Mouse (Mus musculus): ENCODE results near the gene Gabrg3. TPM values are rescaled to one million over a fixed set of nuclear protein-coding genes. Genes with fewer than 3 reads are reported as not detected.

The Gabrg3 gene
- polyA plus RNA-seq, 1 experiment from 2014 or later: 1.3 TPM

DNA sequence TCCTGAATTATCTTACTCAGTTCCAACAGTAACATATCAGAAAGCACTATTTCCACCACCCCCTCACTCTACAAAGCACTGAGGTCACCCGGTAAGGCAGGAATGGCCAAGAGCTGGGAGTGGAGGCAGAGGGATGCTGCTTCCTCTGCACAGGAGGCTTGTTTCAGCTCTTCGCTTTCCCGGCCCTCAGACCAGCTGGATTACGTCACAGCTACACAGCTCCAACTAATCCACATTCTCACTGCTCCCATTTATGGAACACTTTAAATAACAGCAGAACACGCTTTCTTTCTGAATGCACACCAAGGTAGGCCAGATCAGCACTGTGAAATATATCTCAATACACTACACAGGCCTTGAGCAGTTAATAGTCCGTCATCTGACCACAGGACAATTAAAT, 23.2 kb downstream of the Gabrg3 start:
- Histone ChIP-seq H3K4me2 (no peak overlapping the region), H3K9me3 (no peaks in the 10 kb centered on the region), H3K4me1 (no peaks in the 10 kb centered on the region), H3K36me3 (no peaks in the 10 kb centered on the region), H3K27me3 (no peaks in the 10 kb centered on the region), H3K9ac (no peak overlapping the region), H3K4me3 (no peak overlapping the region), H3K27ac (no peak overlapping the region)
- WGBS: 76% methylated on average over 6 of the region's 6 CpGs
- ATAC-seq (ENCODE audit: insufficient number of reproducible peaks, low FRiP score, low TSS enrichment, low read depth): no peak

DNA sequence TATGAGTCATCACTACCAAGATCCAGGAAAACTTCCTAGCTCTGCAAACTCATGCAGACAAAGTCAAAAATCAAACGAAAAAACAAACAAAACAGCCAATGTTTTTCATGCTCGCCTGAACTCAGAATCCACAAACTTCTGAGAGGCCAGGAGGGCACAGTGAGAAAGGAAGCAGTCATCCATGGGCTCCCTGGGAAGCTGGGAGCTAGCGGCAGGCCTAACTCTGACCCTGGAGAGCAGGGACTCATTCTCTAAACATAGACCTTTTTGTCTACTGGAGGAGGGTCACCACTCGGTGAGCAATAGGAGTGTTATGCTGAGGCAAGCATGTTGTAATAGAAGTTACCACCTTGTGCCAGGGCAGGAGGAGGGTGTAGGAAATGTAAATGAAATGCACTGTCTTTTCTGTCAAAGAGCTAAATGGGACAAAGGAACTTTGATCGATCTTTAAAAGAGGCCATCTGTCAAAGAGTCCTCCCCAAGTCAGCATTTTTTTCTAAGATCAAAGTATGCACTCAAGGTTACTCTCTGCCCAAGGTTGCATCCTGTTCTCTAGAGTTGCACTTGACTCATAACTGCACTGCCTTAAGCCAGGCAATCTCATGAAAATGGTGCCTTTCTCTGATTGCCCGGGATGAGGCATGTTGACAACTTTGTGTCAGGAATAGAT, 29.0 kb downstream of the Gabrg3 start:
- 66% methylated on average over 6 of the region's 6 CpGs for WGBS
- no peak overlapping the region for H3K27ac ChIP-seq
- ATAC-seq (ENCODE audit: insufficient number of reproducible peaks, low FRiP score, low TSS enrichment, low read depth): no peak
- H3K27me3 ChIP-seq: no peaks in the 10 kb centered on the region
- no peak overlapping the region for H3K9ac ChIP-seq
- no peak overlapping the region for H3K4me3 ChIP-seq
- H3K9me3 ChIP-seq: no peaks in the 10 kb centered on the region
- H3K4me2 ChIP-seq: no peak overlapping the region
- no peaks in the 10 kb centered on the region for H3K36me3 ChIP-seq
- no peaks in the 10 kb centered on the region for H3K4me1 ChIP-seq

DNA sequence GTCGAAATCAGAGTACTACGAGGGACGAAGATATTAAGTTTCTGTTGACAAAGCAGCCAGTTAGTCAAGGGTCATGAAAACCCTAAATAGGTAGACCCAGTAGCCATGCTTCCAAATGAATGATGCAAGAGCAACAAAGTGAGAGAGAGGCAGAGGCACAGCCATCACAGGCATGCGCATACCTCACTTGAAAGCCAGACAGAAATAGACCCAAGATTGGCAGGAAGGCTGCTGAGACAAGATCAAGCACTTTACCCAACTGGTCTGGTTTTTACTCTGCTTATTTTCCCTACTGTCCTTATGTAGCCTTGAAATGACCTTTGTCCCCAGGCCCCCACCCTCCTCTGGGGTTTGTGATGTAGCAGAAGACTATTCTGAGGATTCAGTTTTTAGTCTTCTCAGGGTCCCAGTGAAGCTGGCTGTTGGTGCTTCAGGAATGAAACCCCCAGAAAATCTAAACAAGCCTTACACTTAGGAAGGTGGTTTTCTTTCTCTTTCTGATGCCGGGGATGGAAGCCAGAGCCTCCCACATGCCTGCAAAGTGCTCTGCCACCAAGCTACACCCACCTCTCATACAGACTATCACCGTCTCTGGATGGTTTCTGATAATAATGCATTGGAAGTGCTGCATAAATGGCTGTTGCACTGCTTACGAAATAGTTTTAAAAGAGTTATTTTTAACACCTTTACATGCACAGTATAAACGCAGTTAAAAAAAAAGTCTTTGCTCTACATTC, 30.3 kb downstream of the Gabrg3 start:
- Histone ChIP-seq H3K27me3 (no peaks in the 10 kb centered on the region), H3K4me3 (no peak overlapping the region), H3K4me2 (no peak overlapping the region), H3K9ac (no peak overlapping the region), H3K4me1 (no peaks in the 10 kb centered on the region), H3K27ac (no peak overlapping the region), H3K9me3 (no peaks in the 10 kb centered on the region), H3K36me3 (no peaks in the 10 kb centered on the region)
- WGBS: 84% methylated on average over 8 of the region's 8 CpGs
- no peak for ATAC-seq (ENCODE audit: insufficient number of reproducible peaks, low FRiP score, low TSS enrichment, low read depth)

DNA sequence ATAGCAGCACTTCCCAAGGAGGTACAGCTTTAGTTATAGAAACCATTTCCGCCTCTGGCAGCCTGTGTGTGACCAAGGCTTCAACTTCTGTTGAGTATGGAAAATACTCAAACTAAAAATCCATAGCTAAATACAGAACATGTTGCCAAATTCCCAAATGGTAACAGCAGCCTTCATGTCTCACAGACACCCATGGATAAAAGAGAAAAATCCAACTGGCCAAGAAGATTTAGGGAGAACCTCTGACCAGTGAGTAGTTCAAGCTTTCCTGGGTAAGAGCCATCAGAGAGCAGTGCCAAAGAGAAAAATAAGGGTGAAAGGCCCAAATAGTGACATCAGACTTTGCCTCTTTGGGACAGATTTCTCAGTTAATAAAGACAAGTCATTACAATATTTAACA, 38.2 kb downstream of the Gabrg3 start:
- H3K4me3 ChIP-seq: no peak overlapping the region
- no peak for ATAC-seq (ENCODE audit: insufficient number of reproducible peaks, low FRiP score, low TSS enrichment, low read depth)
- 85% methylated on average over 1 of the region's 1 CpGs for WGBS

DNA sequence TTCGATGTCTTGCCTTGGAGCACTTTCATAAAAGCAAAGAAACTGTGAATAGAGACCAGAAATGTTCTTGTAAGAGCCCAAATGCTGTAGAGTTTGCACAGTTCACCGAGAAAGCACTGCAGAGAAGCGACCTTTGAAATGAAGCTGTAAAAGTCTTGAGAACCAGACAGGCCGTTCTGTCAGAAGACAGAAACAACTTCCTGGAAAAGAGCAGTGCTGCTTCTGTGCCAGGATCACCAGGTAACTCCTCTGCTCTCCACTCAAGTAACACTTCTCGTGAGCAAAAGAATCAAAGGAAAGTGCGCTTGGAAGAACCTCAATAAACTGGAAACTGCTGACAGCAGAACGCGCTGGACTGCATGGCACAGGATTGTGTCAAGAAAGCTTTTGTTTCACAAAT, 45.1 kb downstream of the Gabrg3 start:
- H3K4me3 ChIP-seq: no peak overlapping the region
- H3K27me3 ChIP-seq: no peaks in the 10 kb centered on the region
- no peaks in the 10 kb centered on the region for H3K4me1 ChIP-seq
- 66% methylated on average over 8 of the region's 8 CpGs for whole genome bisulfite sequencing
- H3K9ac ChIP-seq: no peak overlapping the region
- no peak overlapping the region for H3K4me2 ChIP-seq
- H3K9me3 ChIP-seq: no peaks in the 10 kb centered on the region
- no peak overlapping the region for H3K27ac ChIP-seq
- no peaks in the 10 kb centered on the region for H3K36me3 ChIP-seq
- ATAC-seq (ENCODE audit: insufficient number of reproducible peaks, low FRiP score, low TSS enrichment, low read depth): no peak

More for the DNA sequence above, 38.2 kb downstream of the Gabrg3 start:
- no peak overlapping the region for H3K4me2 ChIP-seq
- no peak overlapping the region for H3K9ac ChIP-seq
- no peak overlapping the region for H3K27ac ChIP-seq
- no peaks in the 10 kb centered on the region for H3K27me3 ChIP-seq
- no peaks in the 10 kb centered on the region for H3K36me3 ChIP-seq
- H3K4me1 ChIP-seq: no peaks in the 10 kb centered on the region
- H3K9me3 ChIP-seq: no peaks in the 10 kb centered on the region

DNA sequence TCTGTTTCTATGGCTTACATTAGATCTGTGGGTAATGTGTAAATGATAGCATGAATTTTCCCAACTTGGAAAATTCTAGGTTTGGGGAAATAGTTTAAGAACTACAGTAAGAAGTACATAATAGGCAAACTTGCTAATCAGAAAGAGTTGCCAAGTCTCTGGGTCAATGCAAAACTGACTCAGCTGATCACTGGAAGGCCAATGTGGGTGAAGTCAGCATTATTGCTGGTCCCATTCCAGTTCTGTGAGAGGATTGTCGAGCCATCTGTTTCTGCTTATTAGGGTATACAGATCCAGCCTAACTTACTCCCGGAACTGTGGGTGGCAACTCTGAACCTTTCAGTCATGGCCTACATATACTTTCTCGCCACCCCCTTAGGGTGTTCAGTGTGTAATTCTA, 55.8 kb downstream of the Gabrg3 start:
- Histone ChIP-seq H3K36me3 (no peaks in the 10 kb centered on the region), H3K27me3 (no peaks in the 10 kb centered on the region), H3K4me3 (no peak overlapping the region), H3K4me2 (no peak overlapping the region), H3K9me3 (no peaks in the 10 kb centered on the region), H3K4me1 (no peaks in the 10 kb centered on the region), H3K9ac (no peak overlapping the region), H3K27ac (no peak overlapping the region)
- WGBS: 73% methylated on average over 3 of the region's 3 CpGs
- no peak for ATAC-seq (ENCODE audit: insufficient number of reproducible peaks, low FRiP score, low TSS enrichment, low read depth)

DNA sequence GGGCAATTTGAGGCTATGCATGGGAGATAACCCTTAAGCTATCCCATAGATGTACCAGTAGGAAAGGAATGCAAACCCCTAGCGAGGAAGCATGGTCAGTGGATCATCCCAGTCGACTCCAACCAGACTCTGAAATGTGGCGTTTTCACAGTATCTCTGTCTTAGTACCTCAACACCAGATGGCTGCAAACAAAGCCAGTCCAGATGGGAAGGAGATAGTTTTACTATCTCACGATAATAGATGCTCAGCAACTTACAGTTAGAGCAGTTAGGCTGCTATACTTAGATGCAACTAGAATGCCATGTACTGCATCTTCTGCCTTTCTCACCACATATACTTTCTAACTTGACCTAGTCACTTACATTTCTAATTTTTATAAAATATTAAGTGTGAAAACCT, 56.7 kb downstream of the Gabrg3 start:
- Histone ChIP-seq H3K36me3 (no peaks in the 10 kb centered on the region), H3K4me3 (no peak overlapping the region), H3K9ac (no peak overlapping the region), H3K27me3 (no peaks in the 10 kb centered on the region), H3K27ac (no peak overlapping the region), H3K4me2 (no peak overlapping the region), H3K4me1 (no peaks in the 10 kb centered on the region), H3K9me3 (no peaks in the 10 kb centered on the region)
- ATAC-seq (ENCODE audit: insufficient number of reproducible peaks, low FRiP score, low TSS enrichment, low read depth): no peak
- 80% methylated on average over 4 of the region's 4 CpGs for WGBS

DNA sequence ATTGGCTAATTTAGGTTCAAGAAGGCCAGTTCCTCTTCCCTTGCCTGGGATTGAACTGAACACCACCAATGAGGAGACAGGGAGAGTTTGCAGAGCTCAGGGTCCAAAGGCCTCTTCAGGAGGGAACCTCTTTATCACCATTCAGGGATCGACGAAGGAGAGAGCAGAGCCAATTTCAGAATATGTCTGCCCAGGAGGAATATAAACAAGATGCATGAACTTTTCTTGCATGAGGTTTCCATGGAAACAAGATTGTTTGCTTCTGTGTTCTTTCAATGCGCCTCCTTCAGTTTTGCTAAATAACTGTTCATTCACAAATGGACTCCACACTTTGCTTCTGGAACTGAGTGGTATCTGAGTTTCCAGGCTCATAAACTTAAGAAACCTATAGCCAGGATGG, 62.5 kb downstream of the Gabrg3 start:
- Histone ChIP-seq H3K4me2 (no peak overlapping the region), H3K4me1 (no peaks in the 10 kb centered on the region), H3K4me3 (no peak overlapping the region), H3K27ac (no peak overlapping the region), H3K27me3 (no peaks in the 10 kb centered on the region), H3K9me3 (no peaks in the 10 kb centered on the region), H3K36me3 (no peaks in the 10 kb centered on the region), H3K9ac (no peak overlapping the region)
- 76% methylated on average over 3 of the region's 3 CpGs for WGBS
- no peak for ATAC-seq (ENCODE audit: insufficient number of reproducible peaks, low FRiP score, low TSS enrichment, low read depth)

DNA sequence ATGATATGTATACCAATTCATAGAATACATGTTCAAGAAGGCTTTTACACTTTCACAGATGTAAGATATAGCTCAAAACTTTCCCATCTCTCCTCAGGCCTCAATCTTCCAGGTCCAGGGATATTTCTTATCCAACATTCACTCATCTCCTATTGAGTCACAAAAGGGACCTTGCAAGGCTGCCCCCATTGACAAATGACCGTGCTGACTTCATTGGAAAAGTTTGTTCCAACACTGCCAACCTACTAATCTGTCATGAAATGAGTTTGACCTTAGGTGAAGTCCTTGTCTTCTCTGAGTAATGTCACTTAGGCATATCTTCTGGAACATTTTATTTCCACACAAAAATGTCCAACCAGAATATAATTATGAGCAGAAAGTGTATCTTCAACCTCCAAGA, 64.9 kb downstream of the Gabrg3 start:
- no peaks in the 10 kb centered on the region for H3K27me3 ChIP-seq
- no peak overlapping the region for H3K27ac ChIP-seq
- H3K4me2 ChIP-seq: no peak overlapping the region
- no peak overlapping the region for H3K9ac ChIP-seq
- H3K9me3 ChIP-seq: no peaks in the 10 kb centered on the region
- WGBS: 65% methylated on average over 1 of the region's 1 CpGs
- H3K4me3 ChIP-seq: no peak overlapping the region
- H3K36me3 ChIP-seq: no peaks in the 10 kb centered on the region
- no peak for ATAC-seq (ENCODE audit: insufficient number of reproducible peaks, low FRiP score, low TSS enrichment, low read depth)
- no peaks in the 10 kb centered on the region for H3K4me1 ChIP-seq

DNA sequence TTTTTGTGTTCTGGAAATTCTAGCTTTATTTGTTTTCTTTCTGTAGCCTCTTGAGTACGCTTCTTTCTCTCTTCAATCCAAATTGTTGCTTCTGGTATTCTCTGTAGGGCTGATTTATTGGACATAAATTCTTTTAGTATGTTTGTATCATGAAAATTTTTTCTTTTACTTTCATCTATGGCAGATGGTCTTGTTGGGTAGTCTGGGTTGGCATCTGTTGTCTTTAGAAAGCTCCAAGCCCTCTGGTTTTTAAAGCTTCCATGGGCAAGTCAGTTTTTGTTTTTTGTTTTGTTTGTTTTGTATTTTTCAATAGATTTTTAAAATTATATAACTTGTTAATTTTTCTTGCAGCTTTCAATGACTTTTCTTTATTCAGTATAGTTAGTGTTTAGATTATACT, 72.0 kb downstream of the Gabrg3 start:
- Histone ChIP-seq H3K4me1 (no peaks in the 10 kb centered on the region), H3K27me3 (no peaks in the 10 kb centered on the region), H3K9me3 (no peaks in the 10 kb centered on the region), H3K4me2 (no peak overlapping the region), H3K4me3 (no peak overlapping the region), H3K9ac (no peak overlapping the region), H3K27ac (no peak overlapping the region), H3K36me3 (no peaks in the 10 kb centered on the region)
- ATAC-seq (ENCODE audit: insufficient number of reproducible peaks, low FRiP score, low TSS enrichment, low read depth): no peak
- 55% methylated on average over 1 of the region's 1 CpGs for WGBS

DNA sequence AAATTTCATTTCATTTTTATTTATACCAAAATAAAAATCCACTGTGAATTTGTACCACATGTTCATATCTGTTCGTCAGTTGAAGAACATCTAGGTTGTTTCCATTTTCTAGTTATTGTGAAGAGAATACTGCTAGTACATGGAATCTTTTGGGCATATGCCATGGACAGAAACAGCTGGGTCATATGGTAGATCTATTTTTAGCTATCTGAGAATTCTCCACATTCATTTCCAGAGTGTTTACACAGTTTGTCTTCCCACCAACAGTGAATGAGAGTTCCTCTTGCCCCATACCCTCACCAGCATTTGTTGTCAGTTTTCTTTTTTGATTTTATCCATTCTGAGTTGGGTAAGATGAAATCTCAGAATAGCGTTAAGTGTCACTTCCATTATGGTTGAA, 75.0 kb downstream of the Gabrg3 start:
- 79% methylated on average over 2 of the region's 2 CpGs for WGBS
- no peak overlapping the region for H3K4me2 ChIP-seq
- ATAC-seq (ENCODE audit: insufficient number of reproducible peaks, low FRiP score, low TSS enrichment, low read depth): no peak
- H3K9ac ChIP-seq: no peak overlapping the region
- H3K27ac ChIP-seq: no peak overlapping the region
- no peaks in the 10 kb centered on the region for H3K36me3 ChIP-seq
- no peaks in the 10 kb centered on the region for H3K27me3 ChIP-seq
- no peaks in the 10 kb centered on the region for H3K4me1 ChIP-seq
- no peak overlapping the region for H3K4me3 ChIP-seq
- no peaks in the 10 kb centered on the region for H3K9me3 ChIP-seq

DNA sequence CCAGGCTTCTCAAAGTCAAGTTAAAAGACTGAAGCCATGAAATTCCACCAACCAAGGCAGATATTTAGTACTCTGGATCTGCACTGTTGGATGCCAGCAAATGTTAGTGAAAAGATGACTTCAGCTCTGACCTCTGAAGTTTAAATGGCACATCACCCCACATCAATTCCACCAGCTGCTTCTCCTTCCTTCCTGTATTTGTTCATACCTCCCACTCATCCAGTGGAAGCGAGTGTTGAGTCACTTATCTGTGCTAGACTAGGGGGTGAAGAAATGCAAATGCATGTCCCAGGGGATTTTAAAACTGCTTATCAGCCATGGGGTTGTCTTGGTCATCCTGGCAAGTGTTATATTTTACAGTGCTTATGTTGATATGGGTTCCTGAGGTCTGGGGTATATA, 79.7 kb downstream of the Gabrg3 start:
- no peak for ATAC-seq (ENCODE audit: insufficient number of reproducible peaks, low FRiP score, low TSS enrichment, low read depth)
- Histone ChIP-seq H3K27me3 (no peaks in the 10 kb centered on the region), H3K4me3 (no peak overlapping the region), H3K4me2 (no peak overlapping the region), H3K9ac (no peak overlapping the region), H3K27ac (no peak overlapping the region), H3K4me1 (no peaks in the 10 kb centered on the region), H3K9me3 (no peaks in the 10 kb centered on the region), H3K36me3 (no peaks in the 10 kb centered on the region)
- WGBS: 80% methylated on average over 1 of the region's 1 CpGs

Data from limb, embryonic 15.5 days (tissue).